Mouse (Mus musculus): ENCODE results near the gene Pde4b.

Pde4b gene

GRCm38 (mm10) chr4:102569950-102570765 is 482.8 kb downstream of the Pde4b start:
- peak; percentile 70 for DNase-seq (ENCODE audit: extremely low spot score, low read depth, low spot score)

- DNase-seq (ENCODE audit: extremely low spot score, low read depth, low spot score): no peak
These were observed 483.5 kb downstream of the Pde4b start for GRCm38 (mm10) chr4:102570766-102571411.

GRCm38 (mm10) chr4:102572031-102572430 is 484.7 kb downstream of the Pde4b start:
- DNase-seq (ENCODE audit: extremely low spot score, low read depth, low spot score): no peak

- DNase-seq (ENCODE audit: extremely low spot score, low read depth, low spot score): no peak
These were observed 485.2 kb downstream of the Pde4b start for GRCm38 (mm10) chr4:102572591-102572990.

GRCm38 (mm10) chr4:102573361-102573781 is 486.0 kb downstream of the Pde4b start:
- DNase-seq (ENCODE audit: extremely low spot score, low read depth, low spot score): no peak

- no peak for DNase-seq (ENCODE audit: extremely low spot score, low read depth, low spot score)
These were observed 486.9 kb downstream of the Pde4b start for GRCm38 (mm10) chr4:102574226-102574625.

- DNase-seq (ENCODE audit: extremely low spot score, low read depth, low spot score): no peak
These were observed 487.4 kb downstream of the Pde4b start for GRCm38 (mm10) chr4:102574666-102575254.

- DNase-seq (ENCODE audit: extremely low spot score, low read depth, low spot score): no peak
These were observed 488.8 kb downstream of the Pde4b start for GRCm38 (mm10) chr4:102576109-102576508.

- no peak for DNase-seq (ENCODE audit: extremely low spot score, low read depth, low spot score)
These were observed 490.3 kb downstream of the Pde4b start for GRCm38 (mm10) chr4:102577636-102578035.

- DNase-seq (ENCODE audit: extremely low spot score, low read depth, low spot score): no peak
These were observed 491.7 kb downstream of the Pde4b start for GRCm38 (mm10) chr4:102579051-102579450.

- DNase-seq (ENCODE audit: extremely low spot score, low read depth, low spot score): no peak
These were observed 492.4 kb downstream of the Pde4b start for GRCm38 (mm10) chr4:102579746-102580145.

- no peak for DNase-seq (ENCODE audit: extremely low spot score, low read depth, low spot score)
These were observed 494.9 kb downstream of the Pde4b start for GRCm38 (mm10) chr4:102582165-102582749.

- no peak for DNase-seq (ENCODE audit: extremely low spot score, low read depth, low spot score)
These were observed 495.6 kb downstream of the Pde4b start for GRCm38 (mm10) chr4:102582963-102583362.

GRCm38 (mm10) chr4:102583469-102583868 is 496.1 kb downstream of the Pde4b start:
- no peak for DNase-seq (ENCODE audit: extremely low spot score, low read depth, low spot score)

GRCm38 (mm10) chr4:102584601-102585265 is 497.4 kb downstream of the Pde4b start:
- no peak for DNase-seq (ENCODE audit: extremely low spot score, low read depth, low spot score)

GRCm38 (mm10) chr4:102585541-102585940 is 498.2 kb downstream of the Pde4b start:
- no peak for DNase-seq (ENCODE audit: extremely low spot score, low read depth, low spot score)

- no peak for DNase-seq (ENCODE audit: extremely low spot score, low read depth, low spot score)
These were observed 499.4 kb downstream of the Pde4b start for GRCm38 (mm10) chr4:102586787-102587186.

- no peak for DNase-seq (ENCODE audit: extremely low spot score, low read depth, low spot score)
These were observed 501.5 kb downstream of the Pde4b start for GRCm38 (mm10) chr4:102588668-102589455.

GRCm38 (mm10) chr4:102589537-102590031 is 502.2 kb downstream of the Pde4b start:
- no peak for DNase-seq (ENCODE audit: extremely low spot score, low read depth, low spot score)

GRCm38 (mm10) chr4:102591798-102592197 is 504.5 kb downstream of the Pde4b start:
- DNase-seq (ENCODE audit: extremely low spot score, low read depth, low spot score): no peak
